In genomic region chr10:127878262-127879057, GRCm38 (mm10) we compare ENCODE assay signal across 22 mouse cellular contexts. TPM values are rescaled to one million over a fixed set of nuclear protein-coding genes. Genes with fewer than 3 reads are reported as not detected.
DNase-seq lines count a peak whose midpoint lies in the region; ATAC-seq and TF ChIP-seq lines count a peak whose summit lies in the region.
"Had no signal": no experiment of that assay in that cellular context is flagged by ENCODE, and none has a peak within 500 bp of the region (broad histone marks: within the 10 kb centered on the region; RNA-seq: fewer than 3 reads in every experiment).

No protein-coding gene starts in this region.

- no peak for TF ChIP-seq POLR2A in ES-Bruce4 (IDR thresholded peaks at IDR 0.05; ENCODE audit: insufficient read depth, low read length)
- TF ChIP-seq POLR2A in myocyte (IDR thresholded peaks at IDR 0.05; ENCODE audit: insufficient read length, low read depth): no peak

- no peaks in the 10 kb centered on the region for H3K27me3 ChIP-seq in ES-Bruce4 (ENCODE audit: control insufficient read depth, insufficient read depth, low read length, poor library complexity, severe bottlenecking)
- 0 out of 2 replicates have a peak, but pooled peaks cover under 1% of the 10 kb centered on the region for H3K27me3 ChIP-seq in G1E (ENCODE audit: insufficient read depth, low read length)
- H3K27me3 ChIP-seq in liver, embryonic 14.5 days (ENCODE audit: control insufficient read depth, insufficient read depth, low read length): no peaks in the 10 kb centered on the region
- H3K27me3 ChIP-seq in myocyte (ENCODE audit: control insufficient read depth, insufficient read depth, insufficient read length): peaks cover 8% of the 10 kb centered on the region
- H3K27me3 ChIP-seq: neural tube, embryonic 12.5 days; Patski had no signal

- no peak overlapping the region for H3K9ac ChIP-seq in ES-Bruce4 (ENCODE audit: low read depth, poor library complexity, severe bottlenecking)
- no peak overlapping the region for H3K9ac ChIP-seq in liver, embryonic 14.5 days (replicated peaks)
- H3K9ac ChIP-seq: neural tube, embryonic 12.5 days had no signal

- H3K27ac ChIP-seq in ES-Bruce4 (ENCODE audit: insufficient read depth, low read length): no peak overlapping the region
- H3K27ac ChIP-seq in liver, embryonic 14.5 days: no peak overlapping the region
- H3K27ac ChIP-seq: heart, embryonic 10.5 days; neural tube, embryonic 12.5 days had no signal

- no peak for TF ChIP-seq CTCF in ES-Bruce4 (IDR thresholded peaks at IDR 0.05; ENCODE audit: low read depth, low read length)
- TF ChIP-seq CTCF in G1E (IDR thresholded peaks at IDR 0.05; ENCODE audit: low read depth, low read length): no peak
- no peak for TF ChIP-seq CTCF in liver, embryonic 14.5 days (IDR thresholded peaks at IDR 0.05; ENCODE audit: low read depth)

- WGBS in liver, embryonic 14.5 days (ENCODE audit: insufficient replicate concordance): 33% methylated on average over 3 of the region's 3 CpGs

- H3K4me3 ChIP-seq in ES-Bruce4 (ENCODE audit: low read depth, low read length): peak overlapping the region; percentile 5; the same call in 1 of the 2 replicates
- H3K4me3 ChIP-seq in G1E (ENCODE audit: low read depth, low read length): peak overlapping the region; percentile 56; the same call in 1 of the 2 replicates
- no peak overlapping the region for H3K4me3 ChIP-seq in liver, embryonic 14.5 days (ENCODE audit: insufficient read depth in 1 of 2, low read depth in 2 of 2, low read length in 2 of 2)
- no peak overlapping the region for H3K4me3 ChIP-seq in myocyte
- H3K4me3 ChIP-seq: heart, embryonic 10.5 days; neural tube, embryonic 12.5 days had no signal

- H3K36me3 ChIP-seq in ES-Bruce4 (ENCODE audit: control insufficient read depth, insufficient read depth, low read length, poor library complexity, severe bottlenecking) (no peaks in the 10 kb centered on the region), G1E (replicated peaks) (no peaks in the 10 kb centered on the region), myocyte (ENCODE audit: control insufficient read depth, insufficient read depth) (no peaks in the 10 kb centered on the region)
- H3K36me3 ChIP-seq in liver, embryonic 14.5 days (replicated peaks; ENCODE audit: control insufficient read depth, insufficient read depth, low read depth): no peaks in the 10 kb centered on the region
- H3K36me3 ChIP-seq: heart, embryonic 10.5 days; neural tube, embryonic 12.5 days had no signal

- H3K9me3 ChIP-seq in ES-Bruce4 (replicated peaks; ENCODE audit: control insufficient read depth, insufficient read depth, low read length, poor library complexity, severe bottlenecking): no peaks in the 10 kb centered on the region
- H3K9me3 ChIP-seq in G1E (replicated peaks): no peaks in the 10 kb centered on the region
- H3K9me3 ChIP-seq in liver, embryonic 14.5 days (ENCODE audit: control insufficient read depth, low read length): no peaks in the 10 kb centered on the region
- H3K9me3 ChIP-seq: heart, embryonic 10.5 days; neural tube, embryonic 12.5 days had no signal

- no peaks in the 10 kb centered on the region for H3K79me2 ChIP-seq in myocyte (ENCODE audit: control insufficient read depth, insufficient read depth)

- no peak for ATAC-seq in G1E (ENCODE audit: extremely low read depth, insufficient number of reproducible peaks, low FRiP score, poor library complexity, severe bottlenecking)
- peak; percentile 21; the same call in 1 of the 2 replicates for ATAC-seq in liver, embryonic 14.5 days (ENCODE audit: insufficient read depth)
- ATAC-seq: midbrain, embryonic 16.5 days; Patski had no signal

- peak overlapping the region; percentile 22; the same call in 1 of the 2 replicates for H3K4me2 ChIP-seq in liver, embryonic 14.5 days (ENCODE audit: low read depth)
- H3K4me2 ChIP-seq in myocyte (ENCODE audit: low read depth): peak overlapping the region; percentile 38
- H3K4me2 ChIP-seq: neural tube, embryonic 12.5 days had no signal

- no peak overlapping the region for H3ac ChIP-seq in myocyte (ENCODE audit: control insufficient read depth, insufficient read length)

- H3K4me1 ChIP-seq in ES-Bruce4 (ENCODE audit: control insufficient read depth, insufficient read depth, low read length) (peaks cover 8% of the 10 kb centered on the region), G1E (ENCODE audit: insufficient read depth, low read depth, low read length) (peaks cover 60% of the 10 kb centered on the region)
- peaks cover 8 to 18% of the 10 kb centered on the region in 2 experiments for H3K4me1 ChIP-seq in liver, embryonic 14.5 days (replicated peaks; ENCODE audit: control insufficient read depth in 2 of 2, insufficient read depth in 2 of 2, low read length in 1 of 2)
- H3K4me1 ChIP-seq: neural tube, embryonic 12.5 days had no signal

- DNase-seq in G1E (ENCODE audit: low spot score): no peak
- no peak for DNase-seq in liver, embryonic 14.5 days (ENCODE audit: low read depth in 3 of 3, low spot score in 3 of 3)
- DNase-seq in adrenal gland, adult (ENCODE audit: inconsistent age in 2 of 2, low spot score in 1 of 2): no peak
- no peak for DNase-seq in ovary, postnatal 10 days (ENCODE audit: low spot score)
- no peak for DNase-seq in urinary bladder, postnatal 10 days (ENCODE audit: low spot score)
- DNase-seq: adrenal gland, postnatal 10 days; cerebellum, adult 9-11 months; gastrocnemius, postnatal 25 days; left cerebral cortex, postnatal 4 days; right cerebral cortex, postnatal 4 days had no signal

- TF ChIP-seq EP300 in ES-Bruce4 (IDR thresholded peaks at IDR 0.05; ENCODE audit: insufficient read depth, low read depth, low read length): no peak
- TF ChIP-seq EP300 in liver, embryonic 14.5 days (IDR thresholded peaks at IDR 0.05; ENCODE audit: low read depth): no peak

TF ChIP-seq in myocyte, 11 proteins besides CTCF, POLR2A, EP300 and RAD21:
- TF ChIP-seq REST (IDR thresholded peaks at IDR 0.05; ENCODE audit: insufficient read depth, insufficient read length) (no peak), MYOD1 (IDR thresholded peaks at IDR 0.05; ENCODE audit: control insufficient read depth in 1 of 3, insufficient read length in 2 of 3, low read depth in 2 of 3) (no peak), CEBPB (IDR thresholded peaks at IDR 0.05; ENCODE audit: insufficient read depth, poor library complexity, severe bottlenecking) (no peak), POLR2AphosphoS2 (IDR thresholded peaks at IDR 0.05; ENCODE audit: insufficient read length, low read depth) (no peak)

RNA-seq across cellular contexts. Expression of gene Rdh7, which starts 10.2 kb away (rescaled TPM):
- not detected in 2 replicates for polyA plus RNA-seq in ES-Bruce4 (2011; ENCODE audit: insufficient read depth, insufficient read length, low read depth, missing spikeins)
- total RNA-seq in G1E (2014; fragmentation: Nextera tagmentation): not detected in 2 replicates
- not detected in 2 replicates for total RNA-seq in G1E (2017)
- not detected in 2 replicates for polyA plus RNA-seq in G1E (2012)
- 0.92 and 1.1 TPM in 2 replicates for polyA plus RNA-seq in liver, embryonic 14.5 days (2012; rRNA removed)
- 1.9 and 2.0 TPM in 2 replicates for polyA plus RNA-seq in liver, embryonic 14.5 days (2014; fragmentation: Nextera tagmentation; extraction: Ambion mirVana)
- polyA plus RNA-seq in myocyte (2012; fragmentation: generic; extraction: Trizol): not detected
- total RNA-seq: gastrocnemius, postnatal 25 days; hematopoietic stem cell, adult 5-6 weeks; layer of hippocampus, postnatal 10 days; left cerebral cortex, postnatal 4 days; megakaryocyte progenitor cell, adult 5-6 weeks had no signal
- polyA plus RNA-seq: embryonic facial prominence, embryonic 11.5 days; frontal cortex, adult 2 months; heart, embryonic 10.5 days; midbrain, embryonic 16.5 days; neural tube, embryonic 12.5 days; Patski; urinary bladder, adult 2 months had no signal

RNA-seq across cellular contexts. Expression of gene Rdh16f2, which starts 12.2 kb away (rescaled TPM):
- polyA plus RNA-seq in ES-Bruce4 (2011; ENCODE audit: insufficient read depth, insufficient read length, low read depth, missing spikeins): not detected in 2 replicates
- total RNA-seq in G1E (2014; fragmentation: Nextera tagmentation): 0.97 TPM in 1 of 2 replicates, not detected in the other
- total RNA-seq in G1E (2017): 0.23 and 0.87 TPM in 2 replicates
- 0.07 TPM in 1 of 2 replicates, not detected in the other for polyA plus RNA-seq in G1E (2012)
- 0.09 and 0.28 TPM in 2 replicates for polyA plus RNA-seq in liver, embryonic 14.5 days (2012; rRNA removed)
- 0.08 and 0.11 TPM in 2 replicates for polyA plus RNA-seq in liver, embryonic 14.5 days (2014; fragmentation: Nextera tagmentation; extraction: Ambion mirVana)
- 0.06 TPM for polyA plus RNA-seq in myocyte (2012; fragmentation: generic; extraction: Trizol)
- total RNA-seq: gastrocnemius, postnatal 25 days; hematopoietic stem cell, adult 5-6 weeks; layer of hippocampus, postnatal 10 days; left cerebral cortex, postnatal 4 days; megakaryocyte progenitor cell, adult 5-6 weeks had no signal
- polyA plus RNA-seq: embryonic facial prominence, embryonic 11.5 days; frontal cortex, adult 2 months; heart, embryonic 10.5 days; midbrain, embryonic 16.5 days; neural tube, embryonic 12.5 days; Patski; urinary bladder, adult 2 months had no signal

RNA-seq across cellular contexts. Expression of gene Sdr9c7, which starts 19.9 kb away (rescaled TPM):
- not detected in 2 replicates for polyA plus RNA-seq in ES-Bruce4 (2011; ENCODE audit: insufficient read depth, insufficient read length, low read depth, missing spikeins)
- total RNA-seq in G1E (2014; fragmentation: Nextera tagmentation): not detected in 2 replicates
- total RNA-seq in G1E (2017): 0.05 TPM in 1 of 2 replicates, not detected in the other
- polyA plus RNA-seq in G1E (2012): not detected in 2 replicates
- polyA plus RNA-seq in liver, embryonic 14.5 days (2012; rRNA removed): not detected in 2 replicates
- not detected in 2 replicates for polyA plus RNA-seq in liver, embryonic 14.5 days (2014; fragmentation: Nextera tagmentation; extraction: Ambion mirVana)
- not detected for polyA plus RNA-seq in myocyte (2012; fragmentation: generic; extraction: Trizol)
- total RNA-seq: gastrocnemius, postnatal 25 days; hematopoietic stem cell, adult 5-6 weeks; layer of hippocampus, postnatal 10 days; left cerebral cortex, postnatal 4 days; megakaryocyte progenitor cell, adult 5-6 weeks had no signal
- polyA plus RNA-seq: embryonic facial prominence, embryonic 11.5 days; heart, embryonic 10.5 days; midbrain, embryonic 16.5 days; neural tube, embryonic 12.5 days; Patski had no signal

RNA-seq across cellular contexts. Expression of gene Rdh19, which starts 28.7 kb away (rescaled TPM):
- not detected in 2 replicates for polyA plus RNA-seq in ES-Bruce4 (2011; ENCODE audit: insufficient read depth, insufficient read length, low read depth, missing spikeins)
- total RNA-seq in G1E (2014; fragmentation: Nextera tagmentation): not detected in 2 replicates
- 0.11 TPM in 1 of 2 replicates, not detected in the other for total RNA-seq in G1E (2017)
- polyA plus RNA-seq in G1E (2012): not detected in 2 replicates
- 0.03 and 0.06 TPM in 2 replicates for polyA plus RNA-seq in liver, embryonic 14.5 days (2012; rRNA removed)
- not detected in 2 replicates for polyA plus RNA-seq in liver, embryonic 14.5 days (2014; fragmentation: Nextera tagmentation; extraction: Ambion mirVana)
- not detected for polyA plus RNA-seq in myocyte (2012; fragmentation: generic; extraction: Trizol)
- total RNA-seq: gastrocnemius, postnatal 25 days; hematopoietic stem cell, adult 5-6 weeks; layer of hippocampus, postnatal 10 days; left cerebral cortex, postnatal 4 days; megakaryocyte progenitor cell, adult 5-6 weeks had no signal
- polyA plus RNA-seq: embryonic facial prominence, embryonic 11.5 days; frontal cortex, adult 2 months; heart, embryonic 10.5 days; midbrain, embryonic 16.5 days; neural tube, embryonic 12.5 days; Patski; urinary bladder, adult 2 months had no signal

Comparison
In these comparisons a context has a peak if more than half of its experiments do, and no peak if none do; other contexts are left out.
1. H3K4me3 ChIP-seq: peak in ES-Bruce4 (single experiment) and G1E (single experiment); none in liver, embryonic 14.5 days (0 of 2) and myocyte (single experiment).